Mouse (Mus musculus): ENCODE data around the gene Mrps18b. TPM values are rescaled to one million over a fixed set of nuclear protein-coding genes. Genes with fewer than 3 reads are reported as not detected.

Mrps18b gene
- polyA plus RNA-seq, 1 experiment from 2014 or later: 126 TPM

DNA sequence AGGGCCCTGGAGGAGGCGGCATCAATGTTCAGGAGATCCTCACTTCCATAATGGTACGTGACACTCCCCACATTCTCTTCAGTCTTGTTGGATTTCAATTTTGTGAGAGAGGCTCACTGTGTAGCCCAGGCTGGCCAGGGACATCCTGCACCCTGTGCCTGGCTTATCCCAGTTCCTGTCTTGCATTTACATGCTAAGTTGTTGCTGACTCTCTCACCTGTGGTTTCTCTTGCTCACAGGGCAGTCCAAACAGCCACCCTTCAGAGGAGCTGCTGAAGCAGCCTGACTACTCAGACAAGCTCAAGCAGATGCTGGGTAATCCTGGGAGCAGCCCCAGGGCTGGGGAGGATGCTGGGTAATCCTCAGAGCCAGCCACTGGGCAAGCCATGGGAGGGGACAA is 13.3 kb upstream of the Mrps18b start:
- Histone ChIP-seq H3K36me3 (peaks cover 47% of the 10 kb centered on the region), H3K4me3 (replicated peaks) (no peak overlapping the region)

DNA sequence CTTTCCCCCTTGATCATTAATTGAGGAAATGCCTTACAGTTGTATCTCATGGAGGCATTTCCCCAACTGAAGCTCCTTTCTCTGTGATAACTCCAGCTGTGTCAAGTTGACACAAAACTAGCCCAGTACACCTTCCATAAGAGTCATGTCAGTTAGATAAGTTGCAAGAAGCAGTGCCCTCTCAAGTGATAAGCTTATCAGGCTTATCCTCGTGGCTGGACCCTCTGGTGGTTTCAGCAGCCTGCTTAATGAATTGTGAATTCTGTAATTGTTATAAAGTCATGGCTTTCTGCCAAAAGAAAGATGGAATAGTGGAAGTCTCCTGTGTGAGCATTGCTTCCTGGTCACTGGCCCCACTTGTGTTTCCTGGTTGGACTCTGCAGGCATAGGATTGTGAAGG is 11.3 kb upstream of the Mrps18b start:
- Histone ChIP-seq H3K36me3 (peaks cover 58% of the 10 kb centered on the region), H3K27ac (no peak overlapping the region), H3K4me3 (replicated peaks) (no peak overlapping the region), H3K9me3 (no peaks in the 10 kb centered on the region), H3K4me2 (replicated peaks) (no peak overlapping the region), H3K9ac (no peak overlapping the region), H3K4me1 (replicated peaks) (no peaks in the 10 kb centered on the region), H3K27me3 (replicated peaks) (no peaks in the 10 kb centered on the region)
- peak; percentile 33; the same call in 1 of the 2 replicates for ATAC-seq
- 40% methylated on average over 1 of the region's 1 CpGs for WGBS

More for the DNA sequence above, 13.3 kb upstream of the Mrps18b start:
- Histone ChIP-seq H3K4me1 (replicated peaks) (no peaks in the 10 kb centered on the region), H3K27me3 (replicated peaks) (no peaks in the 10 kb centered on the region), H3K9ac (no peak overlapping the region), H3K27ac (no peak overlapping the region), H3K4me2 (replicated peaks) (no peak overlapping the region), H3K9me3 (no peaks in the 10 kb centered on the region)
- 98% methylated on average over 2 of the region's 2 CpGs for WGBS
- no peak for ATAC-seq

DNA sequence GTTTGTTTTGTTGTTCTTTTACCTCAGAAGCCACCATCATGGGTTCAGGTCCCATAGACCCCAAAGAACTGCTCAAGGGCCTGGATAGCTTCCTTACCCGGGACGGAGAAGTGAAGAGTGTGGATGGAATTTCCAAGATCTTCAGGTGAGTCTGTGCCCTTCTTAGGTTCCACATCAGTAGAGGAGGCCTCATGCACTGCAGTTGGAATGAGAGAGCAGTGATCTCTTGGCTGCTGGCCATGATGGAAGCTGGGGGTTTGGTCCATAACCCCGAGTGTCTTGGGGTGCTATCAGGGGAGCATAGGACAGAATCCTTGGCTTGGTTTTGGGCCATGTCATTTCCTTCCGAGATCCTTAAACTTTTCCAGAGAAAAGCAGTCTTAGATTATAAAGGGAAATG is 7.1 kb upstream of the Mrps18b start:
- WGBS: 95% methylated on average over 4 of the region's 4 CpGs
- no peak for ATAC-seq
- no peaks in the 10 kb centered on the region for H3K9me3 ChIP-seq
- no peak overlapping the region for H3K9ac ChIP-seq
- peaks cover 33% of the 10 kb centered on the region for H3K36me3 ChIP-seq
- peaks cover 19% of the 10 kb centered on the region for H3K4me1 ChIP-seq (replicated peaks)
- H3K4me2 ChIP-seq (replicated peaks): no peak overlapping the region
- H3K4me3 ChIP-seq (replicated peaks): no peak overlapping the region
- H3K27ac ChIP-seq: no peak overlapping the region
- no peaks in the 10 kb centered on the region for H3K27me3 ChIP-seq (replicated peaks)

DNA sequence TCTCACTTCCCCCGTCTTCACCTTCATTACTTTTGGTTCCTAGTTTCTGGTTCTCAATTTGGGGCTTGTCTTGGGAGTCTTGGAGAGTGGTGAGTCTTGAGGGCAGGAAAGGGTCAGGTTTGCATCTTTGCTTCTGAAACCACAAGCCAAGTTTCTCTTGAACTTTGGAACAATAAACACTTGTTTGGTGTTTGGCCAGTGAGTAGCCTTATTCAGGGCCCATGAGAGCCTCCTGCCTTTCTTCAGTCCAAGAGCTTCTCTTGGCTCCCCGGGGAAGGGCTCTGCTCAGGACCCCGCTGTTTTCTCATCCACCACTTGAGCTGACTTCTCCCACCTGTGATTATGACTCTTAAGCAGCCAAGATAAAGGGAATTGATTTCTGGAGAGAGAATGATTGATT is 6.4 kb upstream of the Mrps18b start:
- H3K27me3 ChIP-seq (replicated peaks): no peaks in the 10 kb centered on the region
- no peaks in the 10 kb centered on the region for H3K9me3 ChIP-seq
- no peak overlapping the region for H3K27ac ChIP-seq
- no peak for ATAC-seq
- WGBS: 79% methylated on average over 3 of the region's 3 CpGs
- peaks cover 19% of the 10 kb centered on the region for H3K4me1 ChIP-seq (replicated peaks)
- H3K4me3 ChIP-seq (replicated peaks): no peak overlapping the region
- no peak overlapping the region for H3K4me2 ChIP-seq (replicated peaks)
- peaks cover 26% of the 10 kb centered on the region for H3K36me3 ChIP-seq
- no peak overlapping the region for H3K9ac ChIP-seq

DNA sequence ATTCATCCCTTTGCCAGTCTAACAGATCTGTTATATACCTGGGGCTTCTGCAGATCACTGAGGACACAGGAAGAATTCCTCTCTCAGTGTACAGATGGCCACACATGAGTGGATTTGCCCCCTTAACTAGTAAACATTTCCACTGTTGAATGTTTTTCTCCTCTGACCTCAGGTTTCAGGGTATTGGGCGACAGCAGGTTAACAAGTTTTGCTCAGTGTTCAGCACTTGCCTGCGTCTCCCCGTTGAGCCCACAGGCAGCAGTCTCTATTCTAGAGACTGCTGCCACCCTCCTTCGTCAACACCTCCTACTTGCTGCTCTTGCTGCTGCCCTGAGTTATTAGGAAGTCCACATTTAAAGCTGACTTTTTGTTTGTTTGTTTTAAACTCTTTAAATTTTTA is 5.5 kb upstream of the Mrps18b start:
- Histone ChIP-seq H3K4me2 (replicated peaks) (no peak overlapping the region), H3K4me3 (replicated peaks) (no peak overlapping the region), H3K9me3 (no peaks in the 10 kb centered on the region), H3K27me3 (replicated peaks) (no peaks in the 10 kb centered on the region), H3K27ac (no peak overlapping the region), H3K9ac (no peak overlapping the region), H3K36me3 (peaks cover 22% of the 10 kb centered on the region), H3K4me1 (replicated peaks) (peaks cover 19% of the 10 kb centered on the region)
- ATAC-seq: no peak
- WGBS: 82% methylated on average over 4 of the region's 4 CpGs

DNA sequence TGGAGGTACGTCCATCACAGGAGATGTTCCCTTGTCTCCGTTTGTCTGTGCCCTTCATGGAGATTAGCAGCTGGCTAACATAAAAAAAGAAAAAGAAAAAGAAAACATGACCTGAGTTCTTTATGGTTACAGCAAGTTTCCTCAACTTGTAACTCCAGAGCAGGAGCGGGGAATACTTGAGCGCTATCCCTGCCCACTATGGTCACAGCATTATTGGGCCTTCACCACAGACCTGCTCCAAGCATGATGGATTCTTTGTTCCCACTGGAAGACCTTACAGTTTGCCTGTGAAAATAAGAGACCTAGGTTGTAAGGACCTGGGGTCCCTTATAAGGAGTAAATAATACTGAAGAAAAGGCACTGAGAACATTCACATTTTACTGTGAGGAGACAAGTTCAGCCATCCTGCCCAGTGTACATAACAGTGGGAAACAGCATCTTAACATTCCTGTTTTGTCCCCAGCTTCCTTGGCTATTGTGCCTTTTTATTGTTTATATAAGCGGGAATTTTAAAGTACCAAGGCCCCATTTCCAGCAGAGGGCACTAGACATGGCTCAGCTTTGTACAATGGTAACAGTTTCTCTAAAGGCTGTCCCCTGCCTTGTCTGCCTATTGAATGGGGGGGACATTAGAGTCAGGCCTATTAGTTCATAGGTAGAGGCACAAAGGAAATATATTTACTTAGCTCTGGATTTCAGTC is 4.8 kb upstream of the Mrps18b start:
- Histone ChIP-seq H3K4me1 (replicated peaks) (peaks cover 19% of the 10 kb centered on the region), H3K36me3 (peaks cover 16% of the 10 kb centered on the region), H3K9me3 (no peaks in the 10 kb centered on the region)

DNA sequence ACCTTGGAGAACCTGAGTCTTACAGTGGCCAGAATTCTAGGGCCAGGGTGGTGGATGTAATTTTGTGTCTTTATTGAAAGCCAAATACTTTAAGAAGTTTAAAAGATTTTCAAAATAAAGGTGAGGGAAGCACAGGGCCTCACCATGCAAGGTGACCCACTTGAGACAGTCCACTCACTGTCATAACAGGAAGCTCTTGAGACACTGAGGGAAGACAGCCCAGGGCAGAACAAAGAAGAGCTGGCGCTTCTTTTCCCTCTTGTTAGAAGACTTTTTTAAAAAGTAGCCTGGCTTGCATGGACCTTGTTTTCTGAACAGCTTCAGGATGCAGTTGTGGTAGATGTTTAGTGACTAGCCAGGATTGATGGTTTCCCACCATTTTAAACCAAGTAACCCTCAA is 4.2 kb upstream of the Mrps18b start:
- WGBS: 42% methylated on average over 1 of the region's 1 CpGs
- no peaks in the 10 kb centered on the region for H3K27me3 ChIP-seq (replicated peaks)
- peak overlapping the region; percentile 95 for H3K27ac ChIP-seq
- H3K4me1 ChIP-seq (replicated peaks): peaks cover 21% of the 10 kb centered on the region
- H3K9me3 ChIP-seq: no peaks in the 10 kb centered on the region
- peaks cover 16% of the 10 kb centered on the region for H3K36me3 ChIP-seq
- H3K9ac ChIP-seq: no peak overlapping the region
- ATAC-seq: no peak
- peak overlapping the region; percentile 76; the same call in 1 of the 2 replicates for H3K4me2 ChIP-seq (replicated peaks)
- H3K4me3 ChIP-seq (replicated peaks): no peak overlapping the region

More for the DNA sequence above, 4.8 kb upstream of the Mrps18b start:
- Histone ChIP-seq H3K27me3 (replicated peaks) (no peaks in the 10 kb centered on the region), H3K4me2 (replicated peaks) (no peak overlapping the region), H3K27ac (peak overlapping the region; percentile 95; the same call in 1 of the 2 replicates), H3K9ac (no peak overlapping the region), H3K4me3 (replicated peaks) (no peak overlapping the region)
- no peak for ATAC-seq
- WGBS: 64% methylated on average over 5 of the region's 5 CpGs

DNA sequence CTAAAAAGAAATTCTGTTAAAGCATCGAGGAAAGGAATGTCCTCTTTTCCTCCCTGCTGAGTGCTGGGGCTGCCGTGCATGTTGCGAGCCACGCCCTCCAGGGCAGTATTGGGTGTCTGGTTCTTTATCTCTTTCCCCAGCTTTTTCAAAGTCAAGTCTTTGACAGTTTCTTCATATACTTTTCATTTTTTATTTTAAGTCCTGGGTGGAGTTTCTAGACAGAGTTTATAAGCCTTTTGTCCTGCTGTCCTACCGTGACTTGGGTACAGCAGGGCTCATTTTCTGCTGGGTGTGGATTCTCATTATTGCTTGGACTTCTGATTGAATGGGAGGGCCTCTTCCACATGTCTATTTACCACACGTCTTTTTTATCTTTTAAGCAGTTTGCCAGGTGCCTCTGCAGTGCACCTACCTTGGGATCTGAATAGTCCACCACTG is 3.7 kb upstream of the Mrps18b start:
- ATAC-seq: no peak
- Histone ChIP-seq H3K36me3 (peaks cover 14% of the 10 kb centered on the region), H3K4me2 (replicated peaks) (peak overlapping the region; percentile 76), H3K27ac (peak overlapping the region; percentile 95; the same call in 1 of the 2 replicates), H3K9me3 (no peaks in the 10 kb centered on the region), H3K4me1 (replicated peaks) (peaks cover 21% of the 10 kb centered on the region), H3K9ac (no peak overlapping the region), H3K4me3 (replicated peaks) (no peak overlapping the region), H3K27me3 (replicated peaks) (no peaks in the 10 kb centered on the region)
- WGBS: 34% methylated on average over 6 of the region's 6 CpGs

DNA sequence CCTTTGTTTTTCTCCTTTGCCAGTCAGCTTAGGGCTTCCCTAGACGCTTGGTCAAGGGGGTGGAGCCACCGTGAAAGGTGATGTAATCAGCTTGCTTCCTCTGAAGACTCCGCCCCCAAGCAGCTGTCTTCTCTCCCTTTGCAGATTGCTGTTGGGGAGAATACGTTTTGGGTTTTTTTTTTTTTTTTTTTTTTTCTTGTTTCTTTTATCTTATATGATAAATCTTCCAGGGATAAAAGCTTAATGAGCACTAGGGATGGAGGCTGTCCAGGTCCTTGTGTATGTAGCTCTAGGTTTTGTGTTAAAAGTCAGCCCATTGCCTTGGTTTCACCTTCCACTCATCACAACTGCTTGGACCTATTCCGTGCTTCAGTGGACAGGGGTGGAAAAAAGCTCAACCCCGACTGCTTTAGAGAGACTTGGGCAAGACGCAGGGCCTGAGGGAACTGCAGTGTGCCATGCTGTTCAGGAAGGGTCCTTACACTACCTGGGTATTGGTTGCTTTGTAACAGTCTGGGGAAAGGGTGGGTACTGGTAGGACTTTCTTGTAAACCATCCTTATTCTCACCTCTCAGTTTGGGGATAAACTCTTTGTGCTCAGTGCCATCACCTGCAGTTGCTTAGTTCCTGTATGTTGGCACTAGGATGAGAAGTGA is 3.0 kb upstream of the Mrps18b start:
- ATAC-seq: peak; percentile 52
- peak overlapping the region; percentile 65 for H3K4me3 ChIP-seq (replicated peaks)
- H3K9me3 ChIP-seq: no peaks in the 10 kb centered on the region
- H3K4me2 ChIP-seq (replicated peaks): peak overlapping the region; percentile 76
- H3K36me3 ChIP-seq: peaks cover 8% of the 10 kb centered on the region
- peaks cover 21% of the 10 kb centered on the region for H3K4me1 ChIP-seq (replicated peaks)
- peak overlapping the region; percentile 95 for H3K27ac ChIP-seq
- H3K27me3 ChIP-seq (replicated peaks): no peaks in the 10 kb centered on the region
- peak overlapping the region; percentile 53 for H3K9ac ChIP-seq
- WGBS: 11% methylated on average over 7 of the region's 7 CpGs

DNA sequence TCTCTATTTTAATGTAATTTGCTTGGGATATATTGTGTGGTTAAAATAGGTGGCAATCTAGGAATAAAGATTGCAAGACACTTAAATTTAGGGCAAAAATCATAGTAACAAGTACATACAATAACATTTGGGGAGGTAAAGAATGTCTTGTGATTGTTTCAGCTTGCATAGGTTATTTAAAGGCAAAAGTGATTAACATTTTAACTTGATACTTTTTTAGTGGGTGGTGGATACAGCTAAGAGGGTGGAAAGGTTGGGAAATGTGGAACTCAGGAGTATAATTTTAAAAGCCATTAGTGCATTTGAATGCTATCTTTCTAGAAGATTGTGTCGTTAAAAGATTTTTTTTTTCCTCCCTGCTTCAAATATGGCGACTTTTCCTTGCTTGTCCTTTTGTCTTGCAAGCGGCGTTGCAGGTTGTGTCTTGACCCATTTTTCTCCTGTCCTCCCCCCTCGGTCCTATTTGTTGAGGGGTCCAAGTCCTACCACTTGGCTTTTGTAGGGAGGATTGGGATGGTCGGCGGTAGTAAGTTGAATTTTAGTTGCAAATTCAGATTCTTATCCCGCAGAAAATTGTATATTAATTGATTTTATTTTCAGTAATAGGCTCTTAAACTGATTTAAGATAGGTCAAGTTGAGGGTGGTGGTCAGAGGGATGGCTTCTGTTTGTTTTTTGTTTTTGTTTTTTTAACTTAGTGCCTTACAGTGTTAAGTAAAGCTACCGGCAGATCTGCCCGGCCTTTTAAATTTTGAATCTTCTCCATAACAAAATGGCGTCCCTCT is 2.3 kb upstream of the Mrps18b start:
- Histone ChIP-seq H3K4me1 (replicated peaks) (peaks cover 21% of the 10 kb centered on the region), H3K27ac (peak overlapping the region; percentile 95), H3K4me2 (replicated peaks) (peak overlapping the region; percentile 76), H3K4me3 (replicated peaks) (peak overlapping the region; percentile 65), H3K27me3 (replicated peaks) (no peaks in the 10 kb centered on the region), H3K9ac (peak overlapping the region; percentile 86), H3K36me3 (0 out of 2 replicates have a peak, but pooled peaks cover 2% of the 10 kb centered on the region), H3K9me3 (no peaks in the 10 kb centered on the region)
- WGBS: under 1% methylated on average over 11 of the region's 11 CpGs
- ATAC-seq: no peak

DNA sequence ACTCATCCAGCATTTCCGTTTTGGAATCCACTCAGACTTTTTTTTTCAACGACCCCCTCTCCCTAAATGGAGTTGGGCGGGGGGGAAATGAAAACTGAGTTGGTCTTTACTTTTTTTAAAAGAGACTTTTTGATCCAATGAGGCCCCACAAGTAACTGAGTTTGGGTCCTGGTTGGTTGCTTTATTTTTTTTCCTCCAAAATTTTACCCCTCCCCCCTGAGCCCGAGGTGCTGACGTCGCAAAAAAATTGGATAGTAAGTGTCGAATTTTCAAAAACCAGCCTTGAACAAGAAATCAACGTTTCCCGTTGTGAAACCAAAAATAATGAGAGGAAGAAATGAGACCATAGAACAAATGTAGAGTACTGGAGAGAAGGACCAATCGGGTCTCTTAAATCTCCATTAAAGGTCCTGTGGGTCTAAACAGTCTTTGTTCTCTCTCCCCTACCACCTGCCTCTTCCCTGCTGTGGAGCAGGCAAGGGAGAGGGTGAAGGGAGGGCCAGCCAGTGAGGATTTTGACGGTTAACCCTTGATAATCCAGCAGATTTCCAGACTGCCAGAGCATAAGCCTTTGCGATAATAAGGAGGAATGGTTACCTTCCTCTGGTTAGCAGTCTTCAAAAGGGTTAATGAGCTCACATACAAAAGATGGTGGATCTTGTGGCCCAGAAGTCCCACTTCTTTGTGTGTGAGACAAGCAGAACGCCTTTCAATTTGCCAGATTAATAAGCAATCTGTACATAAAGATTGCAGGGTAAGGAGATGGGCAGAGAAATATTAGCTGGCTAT is 1.5 kb upstream of the Mrps18b start:
- Histone ChIP-seq H3K27ac (peak overlapping the region; percentile 95), H3K36me3 (no peaks in the 10 kb centered on the region; the same call in 1 of the 2 replicates), H3K4me3 (replicated peaks) (peak overlapping the region; percentile 65), H3K9ac (peak overlapping the region; percentile 86), H3K27me3 (replicated peaks) (no peaks in the 10 kb centered on the region), H3K4me1 (replicated peaks) (peaks cover 21% of the 10 kb centered on the region), H3K9me3 (no peaks in the 10 kb centered on the region), H3K4me2 (replicated peaks) (peak overlapping the region; percentile 76)
- ATAC-seq: no peak
- WGBS: under 1% methylated on average over 13 of the region's 13 CpGs

DNA sequence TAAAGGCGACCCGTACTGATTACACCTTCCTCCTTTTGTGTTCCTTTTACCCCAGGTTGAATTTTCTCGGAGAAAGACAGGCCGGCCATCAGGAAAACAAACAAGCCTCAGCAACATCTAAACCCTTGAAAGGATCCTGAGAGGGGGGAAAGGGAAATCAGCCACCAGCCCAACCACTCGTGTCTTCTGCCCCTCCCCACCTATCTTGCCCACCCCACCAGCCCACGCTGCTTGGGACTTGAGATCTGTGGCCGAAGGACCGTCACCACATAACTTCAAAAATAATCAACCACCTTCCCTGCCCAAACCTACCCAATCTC is 914 bp upstream of the Mrps18b start:
- Histone ChIP-seq H3K4me3 (replicated peaks) (peak overlapping the region; percentile 65), H3K36me3 (no peaks in the 10 kb centered on the region; the same call in 1 of the 2 replicates), H3K9me3 (no peaks in the 10 kb centered on the region), H3K4me1 (replicated peaks) (peaks cover 21% of the 10 kb centered on the region), H3K4me2 (replicated peaks) (peak overlapping the region; percentile 76), H3K9ac (peak overlapping the region; percentile 86), H3K27me3 (replicated peaks) (no peaks in the 10 kb centered on the region), H3K27ac (peak overlapping the region; percentile 95)
- WGBS: 0% methylated on average over 8 of the region's 8 CpGs
- no peak for ATAC-seq

Measured in intestine, embryonic 15.5 days (tissue).